Mouse (Mus musculus) retina, embryonic 14.5 days (tissue): ENCODE measurements at regions not wholly inside any gene's neighbourhood (a gene's known extent, or its start where the extent isn't known, plus 50 kb on each side); places are given as distances from the start of the nearest gene placed in this dataset.
A peak's percentile ranks its signal among the peaks of the same experiment; 100 is the strongest.

ENCODE experiments used
- DNase-seq: peaks from one replicate; pipeline ENCODE4 v3.0.0-alpha.2; 2015; ENCODE audit warnings: low spot score

DNA sequence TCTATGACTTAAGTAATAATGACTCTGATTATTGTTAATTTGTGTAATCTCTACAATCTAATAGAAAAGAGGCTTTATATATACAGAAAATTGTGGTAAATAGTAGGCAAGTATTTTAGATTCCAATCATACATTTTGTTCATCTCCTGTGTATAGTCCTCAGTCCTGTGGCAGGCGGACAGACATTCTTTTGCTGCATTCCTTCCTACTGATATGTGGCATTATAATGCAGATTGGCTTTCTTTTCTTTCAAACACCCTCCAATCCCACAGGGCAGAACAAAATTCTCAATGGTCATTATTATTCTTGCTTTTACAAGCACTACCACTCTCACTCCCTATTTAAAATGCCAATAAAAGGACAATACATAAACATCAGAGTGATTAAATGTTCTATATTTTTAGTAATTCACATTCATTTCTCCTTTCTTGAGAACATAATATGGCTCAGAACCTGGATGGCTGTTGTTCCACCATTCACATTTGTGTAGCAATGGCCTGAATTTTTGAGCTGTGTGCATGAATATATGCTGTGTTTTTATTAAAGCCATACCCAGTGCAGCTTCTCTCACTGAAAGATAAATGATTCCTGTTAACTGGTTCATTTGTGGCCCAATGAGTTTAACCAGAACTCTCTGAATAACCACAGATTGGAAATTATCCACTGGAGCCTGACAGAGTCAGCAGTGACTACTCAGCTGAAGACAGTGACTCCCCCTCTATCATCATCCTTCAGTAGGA is 194.6 kb downstream of the Gm43517 start:
- no peak for DNase-seq

DNA sequence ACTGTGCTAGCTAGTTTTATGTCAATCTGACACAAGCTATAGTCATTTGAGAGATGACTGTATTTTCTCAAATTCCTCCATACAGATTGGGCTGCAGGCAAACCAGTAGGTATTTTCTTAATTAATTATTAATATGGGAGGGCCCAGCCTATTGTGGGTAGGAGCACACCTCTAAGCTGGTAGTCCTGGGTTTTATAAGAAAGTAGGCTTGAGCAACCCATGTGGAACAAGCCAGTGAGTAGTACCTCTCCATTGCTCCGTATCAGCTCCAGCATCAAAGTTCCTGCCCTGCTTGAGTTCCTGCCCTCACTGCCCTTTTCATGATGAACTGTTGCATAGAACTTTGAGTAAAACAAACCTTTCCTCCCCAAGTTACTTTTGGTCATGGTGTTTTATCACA is 198.9 kb downstream of the Gm43517 start:
- DNase-seq, result no peak

DNA sequence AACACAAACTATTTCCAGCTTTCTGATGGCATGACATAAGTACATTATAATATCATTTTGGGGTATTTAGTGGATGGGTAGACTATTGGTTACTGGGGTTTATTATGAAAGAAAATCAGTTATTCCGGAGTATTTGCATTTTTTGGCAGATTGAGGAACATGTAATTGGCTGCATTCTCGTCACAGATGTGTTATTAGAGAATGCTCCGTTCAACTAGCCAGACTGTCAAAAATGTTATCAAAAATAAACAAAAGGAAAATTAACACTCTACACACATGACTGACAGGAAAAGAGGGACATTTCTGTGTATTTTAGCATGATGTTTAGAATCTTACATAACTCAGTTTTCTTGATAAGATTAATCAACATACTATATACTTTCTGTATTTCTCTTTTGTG is 237.3 kb downstream of the Gm43517 start:
- DNase-seq, result no peak

DNA sequence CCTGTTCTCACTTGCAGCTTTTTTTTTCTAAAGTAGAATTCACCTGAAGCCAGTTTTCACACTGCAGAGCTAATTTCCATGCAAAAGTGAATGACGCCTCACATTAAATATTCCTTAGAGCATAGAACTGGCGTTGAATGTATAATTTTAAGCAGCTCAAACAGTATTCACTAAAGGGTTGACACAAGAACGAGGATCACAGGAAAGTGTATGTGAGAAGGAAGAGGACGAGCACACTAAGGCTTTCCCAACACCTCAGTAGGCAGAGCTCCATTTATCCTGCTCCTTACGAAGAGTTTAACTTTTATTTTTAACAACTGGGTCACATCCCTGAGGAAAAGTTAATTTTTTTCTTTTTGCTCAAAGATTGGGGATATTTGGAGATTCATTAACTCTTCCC is 242.2 kb downstream of the Gm43517 start:
- no peak for DNase-seq

DNA sequence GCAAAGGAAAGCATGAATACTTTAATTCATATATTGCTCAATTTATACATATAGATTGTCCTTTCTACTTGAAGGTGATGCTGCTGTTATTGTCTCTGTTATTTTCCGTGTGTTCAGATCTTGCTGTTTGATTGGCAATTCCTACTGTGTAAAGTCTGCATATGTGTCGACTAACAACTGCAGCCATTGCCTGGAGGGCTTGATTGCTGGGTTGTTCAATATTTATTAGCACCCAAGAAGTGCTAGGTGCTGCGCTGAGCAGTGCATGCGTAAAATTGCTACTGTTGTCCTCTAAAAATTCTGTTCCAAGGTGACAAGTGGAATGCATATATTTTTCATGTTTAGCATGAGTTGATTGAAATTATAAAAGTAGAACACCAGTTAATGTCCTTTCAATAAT is 243.0 kb downstream of the Gm43517 start:
- DNase-seq, result no peak

DNA sequence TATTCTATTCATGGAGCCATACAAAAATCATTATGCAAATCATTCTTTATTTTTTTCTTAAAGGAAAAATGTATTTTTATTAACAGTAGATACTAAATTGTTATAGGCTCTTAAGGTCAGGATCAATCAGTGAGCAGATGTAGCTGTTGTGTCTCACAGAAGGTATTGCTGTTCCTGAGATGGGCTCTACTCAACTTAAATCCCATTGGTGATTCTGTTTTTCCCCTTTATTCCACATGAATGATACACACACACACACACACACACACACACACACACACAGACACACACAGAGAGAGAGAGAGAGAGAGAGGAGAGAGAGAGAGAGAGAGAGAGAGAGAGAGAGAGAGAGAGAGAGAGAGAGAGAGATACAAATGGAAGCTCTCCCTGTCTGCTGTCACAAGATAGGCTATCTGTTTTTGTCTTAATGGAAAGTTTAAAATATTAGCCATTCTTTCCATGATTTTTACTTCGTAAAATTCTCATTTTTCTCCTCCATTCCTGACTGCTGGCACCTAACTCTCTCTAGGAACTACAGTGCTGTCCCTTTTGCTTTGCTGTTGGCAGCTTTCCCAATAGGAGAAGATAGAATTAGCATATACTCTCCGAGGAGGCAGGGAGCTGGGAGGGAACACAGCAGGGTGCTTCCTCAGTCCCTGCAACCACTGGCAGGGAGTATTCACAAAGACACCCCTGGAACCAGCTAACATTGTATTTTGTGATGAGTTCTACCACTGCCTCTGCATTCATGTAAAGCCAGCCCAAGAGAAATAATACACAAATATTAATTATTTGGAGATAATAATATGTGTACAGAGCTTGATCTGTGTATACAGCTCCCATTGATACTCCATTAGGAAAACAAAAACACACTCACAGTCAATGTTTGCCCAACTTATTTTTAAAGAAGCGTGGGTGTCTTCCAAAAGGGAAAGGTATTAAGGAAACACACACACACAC is 264.4 kb downstream of the Gm43517 start:
- peak; percentile 5 for DNase-seq
